Mouse (Mus musculus) cortical plate, adult 2 months (tissue): ENCODE measurements around the gene Lrrc15. TPM values are rescaled to one million over a fixed set of nuclear protein-coding genes. Genes with fewer than 3 reads are reported as not detected.
A peak's percentile ranks its signal among the peaks of the same experiment; 100 is the strongest.

Experiments used
- H3K27ac ChIP-seq: fragments of 200-500 bp; 2 replicates; pipeline ENCODE4 v1.5.1; 2012; ENCODE audit warnings: low read length, control low read depth, inconsistent platforms; ENCODE audit not compliant: insufficient read depth
- H3K4me1 ChIP-seq: fragments of 200-500 bp; 2 replicates; pipeline ENCODE4 v1.6.1; 2011; ENCODE audit warnings: low read length; ENCODE audit not compliant: control insufficient read depth, insufficient read depth
- H3K4me3 ChIP-seq: fragments of 200-500 bp; 2 replicates; pipeline ENCODE4 v1.5.1; 2011; ENCODE audit warnings: mild to moderate bottlenecking, low read length, control low read depth; ENCODE audit not compliant: insufficient read depth
- CTCF ChIP-seq: fragments of 200-500 bp; IDR thresholded peaks from 2 replicates; pipeline ENCODE4 v1.5.1; 2011; ENCODE audit warnings: mild to moderate bottlenecking, control low read depth, low read length; ENCODE audit not compliant: insufficient read depth; ENCODE audit errors: extremely low read depth
- POLR2A ChIP-seq: fragments of 200-500 bp; IDR thresholded peaks from 2 replicates; pipeline ENCODE4 v1.6.1; 2011; ENCODE audit warnings: mild to moderate bottlenecking, low read length, control low read depth; ENCODE audit not compliant: insufficient read depth; ENCODE audit errors: extremely low read depth
- polyA plus RNA-seq: library from polyadenylated mRNA; depleted of rRNA; stranded (reverse); fragments of >200 nt; gene quantifications from 2 replicates; pipeline ENCODE4 v1.2.3, GENCODE M21; 2012

The Lrrc15 gene
- polyA plus RNA-seq, 1 experiment = not detected

DNA sequence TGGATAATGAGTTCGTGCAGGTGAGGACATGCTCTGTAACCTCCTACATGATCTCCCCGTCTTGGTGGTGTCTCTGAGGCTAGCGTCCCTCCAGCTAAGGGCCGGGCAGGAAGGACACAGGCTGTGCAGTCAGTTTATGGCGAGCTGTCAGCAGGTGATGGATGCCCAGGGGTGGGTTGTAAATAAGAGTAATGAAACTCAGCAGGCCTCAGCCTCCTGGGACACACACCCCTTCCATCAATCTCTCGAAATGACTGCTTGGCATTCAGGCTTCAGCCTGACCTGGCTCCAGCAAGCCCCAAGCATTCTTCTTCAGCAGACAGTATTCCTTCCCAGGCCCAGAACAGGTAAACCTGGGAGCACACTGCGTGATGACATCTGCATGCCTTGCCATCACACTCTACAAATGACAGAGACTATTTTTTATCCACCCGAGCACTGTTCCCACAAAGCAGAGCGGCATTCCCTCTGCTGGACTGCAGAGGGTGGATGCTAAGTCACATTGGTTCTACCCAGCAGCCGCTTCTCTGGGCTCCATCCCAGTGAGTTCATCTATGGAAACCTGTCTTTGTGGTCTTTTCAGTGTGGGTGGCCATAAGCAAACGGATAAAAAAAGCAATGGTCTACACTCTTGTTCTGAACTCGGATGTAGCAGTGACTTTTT lies 38.9 kb downstream of the Lrrc15 start:
- Histone ChIP-seq H3K4me1 (no peaks in the 10 kb centered on the region), H3K27ac (no peak overlapping the region), H3K4me3 (no peak overlapping the region)
- TF ChIP-seq POLR2A (no peak), CTCF (no peak)

DNA sequence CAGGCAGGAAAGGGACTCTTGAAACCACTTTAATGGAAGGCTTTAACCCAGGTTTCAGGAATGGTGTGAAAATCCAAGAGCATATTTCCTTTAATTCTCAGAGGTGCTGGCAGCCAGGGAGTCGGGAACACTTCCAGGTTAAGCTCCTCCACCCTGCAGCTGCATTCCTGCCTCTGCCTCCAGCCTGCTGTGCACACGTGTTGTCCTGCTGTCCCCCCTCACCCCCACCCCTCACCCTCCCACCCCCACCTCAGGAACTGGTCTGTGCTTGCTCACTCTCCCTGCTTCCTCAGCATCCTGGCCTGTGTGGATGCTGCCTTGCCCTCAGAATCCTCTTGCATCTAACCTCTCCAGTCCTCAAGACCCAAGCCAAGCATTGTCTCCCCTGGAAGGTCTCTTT lies 41.4 kb downstream of the Lrrc15 start:
- TF ChIP-seq POLR2A (no peak), CTCF (no peak)
- H3K4me3 ChIP-seq = no peak overlapping the region
- H3K4me1 ChIP-seq = no peaks in the 10 kb centered on the region; the same call in 1 of the 2 replicates
- no peak overlapping the region for H3K27ac ChIP-seq

DNA sequence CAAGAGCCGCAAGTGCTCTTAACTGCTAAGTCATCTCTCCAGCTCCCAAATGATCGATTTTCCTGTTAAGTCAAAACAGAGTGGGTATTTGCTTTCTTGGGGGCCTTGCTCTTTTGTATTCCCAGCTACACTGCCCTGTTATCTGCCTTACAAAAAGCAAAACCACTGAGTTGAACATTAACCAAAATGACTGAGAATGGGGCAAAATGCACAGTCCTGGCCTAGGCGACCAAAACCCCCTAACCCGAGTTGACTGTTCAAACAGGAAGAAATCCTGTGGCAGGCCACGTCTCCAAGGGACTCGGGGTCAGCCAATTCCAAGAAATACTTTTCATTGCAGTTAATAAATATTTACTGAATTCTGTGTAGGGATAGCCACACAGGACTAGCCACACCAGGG lies 44.3 kb downstream of the Lrrc15 start:
- Histone ChIP-seq H3K4me3 (no peak overlapping the region), H3K4me1 (no peaks in the 10 kb centered on the region; the same call in 1 of the 2 replicates), H3K27ac (no peak overlapping the region)
- no peak for TF ChIP-seq POLR2A
- no peak for TF ChIP-seq CTCF

DNA sequence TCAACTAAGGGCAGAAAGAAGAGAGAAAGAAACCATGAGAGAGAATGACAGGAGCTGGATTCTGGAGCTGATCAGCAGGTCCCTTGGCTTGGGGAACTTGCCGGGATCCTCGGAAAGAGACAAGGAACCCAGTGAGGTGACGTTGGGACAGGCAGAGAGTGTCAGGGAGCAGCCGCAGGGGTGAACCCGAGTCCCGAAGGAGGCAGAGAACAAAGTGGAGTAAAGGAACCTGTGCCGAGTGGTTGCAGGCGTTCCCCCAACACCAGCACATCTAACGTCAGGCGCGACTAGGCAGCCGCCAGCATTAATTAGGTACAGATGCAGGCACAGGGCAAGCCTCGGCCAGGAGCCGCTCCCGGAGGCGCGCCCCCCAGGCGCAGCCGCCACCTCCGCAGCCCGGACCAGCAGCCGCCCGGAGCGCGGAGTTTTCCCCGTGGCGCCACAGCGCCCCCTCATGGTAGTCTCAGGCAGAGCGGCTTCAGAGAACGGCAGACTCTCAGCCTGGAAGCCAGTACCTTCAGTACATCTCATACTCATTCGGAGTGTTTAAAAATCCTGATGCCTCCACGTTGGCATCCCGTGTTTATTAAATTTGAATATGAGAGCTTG lies 46.9 kb downstream of the Lrrc15 start:
- Histone ChIP-seq H3K4me3 (peak overlapping the region; percentile 17), H3K27ac (no peak overlapping the region), H3K4me1 (no peaks in the 10 kb centered on the region; the same call in 1 of the 2 replicates)
- no peak for TF ChIP-seq POLR2A
- TF ChIP-seq CTCF = peak; percentile 74

DNA sequence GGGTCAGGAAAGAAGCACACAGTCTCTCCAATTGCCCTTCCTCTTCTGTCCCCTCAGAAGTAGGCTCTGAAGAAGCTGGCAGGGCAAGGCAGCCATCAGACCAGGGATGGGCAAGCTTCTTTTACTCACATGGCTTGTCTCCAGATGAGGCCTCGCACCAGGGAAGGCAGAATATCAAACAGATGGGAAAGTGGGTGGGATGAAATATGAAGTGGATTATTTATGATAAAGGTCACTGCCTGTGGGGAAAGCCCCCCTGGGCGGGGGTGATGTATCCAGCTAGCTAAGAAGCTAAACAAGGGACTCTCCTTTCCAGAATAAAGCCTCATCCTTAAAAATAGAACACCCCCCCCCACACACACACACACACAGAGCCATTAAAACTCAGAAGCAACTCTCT lies 47.5 kb downstream of the Lrrc15 start:
- no peak overlapping the region for H3K4me3 ChIP-seq
- H3K4me1 ChIP-seq = no peaks in the 10 kb centered on the region; the same call in 1 of the 2 replicates
- TF ChIP-seq CTCF = no peak
- H3K27ac ChIP-seq = no peak overlapping the region

DNA sequence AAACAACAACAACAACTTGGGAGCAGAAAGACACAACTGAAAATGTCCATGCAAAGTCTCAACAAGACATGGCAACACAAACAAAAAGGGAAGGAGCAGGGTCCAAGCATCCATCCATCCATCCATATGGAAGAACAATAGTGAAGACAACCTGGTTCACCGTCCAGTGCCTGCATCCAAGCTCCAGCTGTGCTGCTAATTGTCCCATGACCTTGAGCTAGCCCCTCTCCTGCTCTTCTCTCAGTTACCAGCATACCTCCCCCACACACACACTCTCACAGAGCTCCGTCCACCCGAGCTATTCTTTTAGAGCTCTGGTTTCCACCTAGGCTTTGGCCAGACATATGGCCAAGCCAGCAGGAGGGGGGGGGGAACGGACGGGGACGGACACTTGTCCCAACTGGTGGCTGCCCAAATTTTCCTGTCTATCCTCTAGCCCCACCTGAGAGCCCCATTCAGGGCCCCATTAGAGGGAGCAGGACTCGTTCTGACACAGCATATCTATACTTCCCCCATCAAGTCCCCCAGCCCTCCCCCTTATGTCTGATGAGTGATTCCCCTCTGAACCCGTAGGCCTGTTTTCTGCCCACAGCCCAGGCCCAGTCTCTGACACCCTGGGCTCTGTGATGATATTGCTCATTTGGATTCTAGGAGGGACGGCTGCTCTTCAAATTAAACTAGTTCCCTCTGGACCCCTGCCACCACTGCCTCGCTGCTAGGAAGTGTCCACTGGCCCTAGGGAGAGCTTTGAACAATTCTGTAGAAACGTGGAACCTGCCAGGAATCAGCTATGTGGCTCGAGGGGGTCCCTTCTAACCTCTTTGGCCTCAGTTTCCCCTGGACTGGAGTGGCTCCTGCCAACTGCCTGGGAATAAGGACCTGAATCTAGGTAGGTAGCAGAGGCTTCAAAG lies 48.2 kb downstream of the Lrrc15 start:
- TF ChIP-seq CTCF = no peak
- TF ChIP-seq POLR2A = no peak
- no peak overlapping the region for H3K4me3 ChIP-seq
- H3K4me1 ChIP-seq = no peaks in the 10 kb centered on the region; the same call in 1 of the 2 replicates
- H3K27ac ChIP-seq = no peak overlapping the region

DNA sequence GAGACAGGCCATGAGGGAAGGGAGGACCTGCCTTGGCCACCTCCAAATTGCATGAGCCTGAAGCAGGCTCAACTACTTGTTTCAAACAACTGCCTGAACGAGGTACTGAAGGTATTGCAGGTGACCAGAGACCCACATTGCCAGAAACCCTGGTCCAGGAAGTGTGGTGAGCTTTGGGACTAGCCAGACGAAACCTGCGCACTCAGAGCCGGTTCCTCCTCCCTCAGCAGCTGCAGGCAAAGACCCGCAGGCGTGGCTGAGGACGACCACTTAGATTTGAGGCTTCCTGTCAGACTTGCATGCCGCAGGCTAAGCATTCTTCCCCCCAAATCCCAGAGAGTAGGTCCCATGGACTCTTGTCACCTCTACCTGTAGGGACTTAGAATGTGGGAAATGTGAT lies 49.0 kb downstream of the Lrrc15 start:
- Histone ChIP-seq H3K4me1 (no peaks in the 10 kb centered on the region; the same call in 1 of the 2 replicates), H3K27ac (no peak overlapping the region), H3K4me3 (no peak overlapping the region)
- TF ChIP-seq CTCF (no peak), POLR2A (no peak)

DNA sequence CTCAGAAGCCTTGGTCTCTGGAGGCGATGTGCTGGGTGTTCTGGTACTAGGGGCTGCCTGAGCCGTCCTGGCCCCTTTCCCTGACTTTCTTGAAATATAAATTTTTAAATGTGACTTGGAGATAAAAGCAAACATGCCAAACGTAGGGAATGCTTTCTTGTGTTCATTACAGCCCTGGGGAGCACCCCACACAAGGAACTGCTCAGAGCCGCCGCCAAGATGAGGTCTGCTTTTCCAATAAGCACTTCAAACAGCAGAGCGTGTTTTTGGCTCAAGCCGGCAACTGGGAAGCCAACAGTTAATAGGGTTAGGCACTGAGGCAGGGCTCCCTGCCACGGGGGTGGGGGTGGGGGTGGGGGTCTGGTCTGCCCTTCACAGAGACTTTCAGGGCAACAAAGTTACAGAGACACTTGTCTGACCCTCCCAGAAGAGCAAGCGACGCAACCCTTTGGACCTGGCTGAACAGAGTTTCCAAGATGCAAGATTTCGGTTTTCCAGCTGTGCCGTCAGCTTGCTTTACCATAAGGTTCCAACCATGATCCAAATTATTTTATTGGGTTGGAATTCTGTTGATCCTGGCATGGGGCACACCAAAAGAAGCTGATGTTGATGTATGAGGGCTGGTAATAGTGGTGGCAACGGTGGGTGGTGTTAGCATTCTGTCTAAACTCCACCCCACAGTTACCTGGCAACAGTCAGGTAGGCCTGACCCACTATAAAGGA lies 51.0 kb downstream of the Lrrc15 start:
- H3K4me1 ChIP-seq = no peaks in the 10 kb centered on the region; the same call in 1 of the 2 replicates
- H3K27ac ChIP-seq = no peak overlapping the region
- H3K4me3 ChIP-seq = no peak overlapping the region
- TF ChIP-seq POLR2A (no peak), CTCF (no peak)

DNA sequence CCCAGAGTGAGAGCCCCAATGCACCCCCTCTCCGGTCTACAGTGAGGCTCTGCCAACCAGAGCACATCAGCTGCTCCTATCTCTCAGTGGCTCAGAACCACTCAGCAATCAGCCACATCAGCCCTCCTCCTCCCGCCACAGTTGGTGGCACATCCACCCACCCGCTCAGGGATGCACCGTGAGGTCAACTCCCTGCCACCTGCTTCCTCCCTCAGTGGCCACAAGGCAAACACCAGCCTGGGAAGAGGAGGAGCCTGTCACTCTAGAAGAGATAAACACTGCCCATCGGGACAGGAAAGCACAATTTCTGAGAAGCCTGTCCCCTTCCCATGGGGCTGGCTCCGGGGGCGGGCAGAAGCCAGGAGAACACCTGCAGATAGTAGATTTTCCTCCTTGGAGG lies 55.7 kb downstream of the Lrrc15 start:
- TF ChIP-seq CTCF (no peak), POLR2A (no peak)
- no peak overlapping the region for H3K27ac ChIP-seq
- no peak overlapping the region for H3K4me3 ChIP-seq
- H3K4me1 ChIP-seq = no peaks in the 10 kb centered on the region
